13 mouse cellular contexts compared by ENCODE assay signal in genomic region chr6:149173831-149174625, GRCm38 (mm10). TPM values are rescaled to one million over a fixed set of nuclear protein-coding genes. Genes with fewer than 3 reads are reported as not detected.
DNase-seq lines count a peak whose midpoint lies in the region; ATAC-seq lines count a peak whose summit lies in the region.
"Had no signal": no experiment of that assay in that cellular context is flagged by ENCODE, and none has a peak within 500 bp of the region (broad histone marks: within the 10 kb centered on the region; RNA-seq: fewer than 3 reads in every experiment).

No protein-coding gene starts in this region.

- peak; percentile 22 to 23 for DNase-seq in cerebellum, postnatal 14 days
- DNase-seq in left cerebral cortex, postnatal 14 days (ENCODE audit: low spot score in 2 of 2): peak; percentile 14 to 18
- DNase-seq in left cerebral cortex, postnatal 25 days (ENCODE audit: low spot score in 2 of 2): no peak
- DNase-seq in brain, adult 2 months (ENCODE audit: low read depth, low spot score): peak; percentile 50
- DNase-seq in urinary bladder, postnatal 14 days (ENCODE audit: low spot score): no peak
- DNase-seq: liver, embryonic 13.5 days; thymus, adult 2 months had no signal

- H3K9me3 ChIP-seq in intestine, embryonic 15.5 days: no peaks in the 10 kb centered on the region
- peaks cover 8% of the 10 kb centered on the region for H3K9me3 ChIP-seq in forebrain, embryonic 12.5 days
- H3K9me3 ChIP-seq: liver, embryonic 13.5 days had no signal

- no peaks in the 10 kb centered on the region for H3K27me3 ChIP-seq in intestine, embryonic 15.5 days (replicated peaks)
- H3K27me3 ChIP-seq in forebrain, embryonic 12.5 days: no peaks in the 10 kb centered on the region
- H3K27me3 ChIP-seq: liver, embryonic 13.5 days had no signal

- intact Hi-C loops in left cerebral cortex, postnatal 14 days (cut with DNase I): no loop called here
- intact Hi-C loops in left cerebral cortex, postnatal 25 days (cut with DNase I): no loop called here

- ATAC-seq in cerebellum, adult (ENCODE audit: insufficient number of reproducible peaks, low FRiP score, low TSS enrichment): no peak
- ATAC-seq in intestine, embryonic 15.5 days: peak; percentile 63; the same call in 1 of the 2 replicates
- ATAC-seq in forebrain, embryonic 12.5 days (ENCODE audit: low FRiP score): no peak; the same call in 1 of the 2 replicates

- peak overlapping the region; percentile 13 for H3K27ac ChIP-seq in intestine, embryonic 15.5 days
- no peak overlapping the region for H3K27ac ChIP-seq in forebrain, embryonic 12.5 days
- H3K27ac ChIP-seq: forebrain, embryonic 10.5 days; liver, embryonic 13.5 days had no signal

- H3K4me1 ChIP-seq in intestine, embryonic 15.5 days (replicated peaks): 0 out of 2 replicates have a peak, but pooled peaks cover 2% of the 10 kb centered on the region
- no peaks in the 10 kb centered on the region for H3K4me1 ChIP-seq in forebrain, embryonic 12.5 days
- H3K4me1 ChIP-seq: forebrain, embryonic 10.5 days had no signal

- 41% methylated on average over 4 of the region's 4 CpGs for WGBS in intestine, embryonic 15.5 days
- WGBS in forebrain, embryonic 12.5 days: 83% methylated on average over 4 of the region's 4 CpGs

- no peak overlapping the region for H3K9ac ChIP-seq in intestine, embryonic 15.5 days
- no peak overlapping the region for H3K9ac ChIP-seq in forebrain, embryonic 12.5 days
- H3K9ac ChIP-seq: liver, embryonic 13.5 days had no signal

- H3K4me2 ChIP-seq in intestine, embryonic 15.5 days (replicated peaks): no peak overlapping the region
- no peak overlapping the region for H3K4me2 ChIP-seq in forebrain, embryonic 12.5 days
- H3K4me2 ChIP-seq: liver, embryonic 13.5 days had no signal

- H3K4me3 ChIP-seq in intestine, embryonic 15.5 days (replicated peaks): no peak overlapping the region
- no peak overlapping the region for H3K4me3 ChIP-seq in forebrain, embryonic 12.5 days (replicated peaks)
- H3K4me3 ChIP-seq: forebrain, embryonic 10.5 days; liver, embryonic 13.5 days had no signal

- H3K36me3 ChIP-seq in intestine, embryonic 15.5 days: peaks cover 23% of the 10 kb centered on the region
- peaks cover 63% of the 10 kb centered on the region for H3K36me3 ChIP-seq in forebrain, embryonic 12.5 days (replicated peaks)

RNA-seq across cellular contexts. Expression of gene Amn1, which starts 14.5 kb away (rescaled TPM):
- total RNA-seq in left cerebral cortex, postnatal 14 days (2021): 10 to 100 TPM; 34.1 to 36.0 TPM
- 10 to 100 TPM; 33.8 to 35.1 TPM for total RNA-seq in left cerebral cortex, postnatal 25 days (2021)
- 23.3 and 25.5 TPM in 2 replicates for polyA plus RNA-seq in intestine, embryonic 15.5 days (2015; fragmentation: Nextera tagmentation; extraction: Ambion mirVana)
- polyA plus RNA-seq in forebrain, embryonic 12.5 days (2016; fragmentation: Nextera tagmentation; extraction: Ambion mirVana): 74.9 and 76.1 TPM in 2 replicates

RNA-seq across cellular contexts. Expression of gene Etfbkmt, which starts 34.4 kb away (rescaled TPM):
- total RNA-seq in left cerebral cortex, postnatal 14 days (2021): 1 to 10 TPM; 1.8 to 2.1 TPM
- total RNA-seq in left cerebral cortex, postnatal 25 days (2021): 1 to 10 TPM; 1.9 to 3.4 TPM
- 17.0 and 17.6 TPM in 2 replicates for polyA plus RNA-seq in intestine, embryonic 15.5 days (2015; fragmentation: Nextera tagmentation; extraction: Ambion mirVana)
- 8.4 and 9.7 TPM in 2 replicates for polyA plus RNA-seq in forebrain, embryonic 12.5 days (2016; fragmentation: Nextera tagmentation; extraction: Ambion mirVana)

RNA-seq across cellular contexts. Expression of gene Gm10203, which starts 44.1 kb away (rescaled TPM):
- total RNA-seq in left cerebral cortex, postnatal 14 days (2021): not detected
- not detected for total RNA-seq in left cerebral cortex, postnatal 25 days (2021)
- polyA plus RNA-seq in intestine, embryonic 15.5 days (2015; fragmentation: Nextera tagmentation; extraction: Ambion mirVana): not detected in 2 replicates
- not detected in 2 replicates for polyA plus RNA-seq in forebrain, embryonic 12.5 days (2016; fragmentation: Nextera tagmentation; extraction: Ambion mirVana)
- total RNA-seq: hematopoietic stem cell, adult 5-6 weeks; layer of hippocampus, postnatal 25 days had no signal
- polyA plus RNA-seq: forebrain, embryonic 10.5 days; liver, embryonic 13.5 days; thymus, adult 2 months had no signal

Comparison
In these comparisons a context has a peak if more than half of its experiments do, and no peak if none do; other contexts are left out.
1. DNase-seq: peak in cerebellum, postnatal 14 days (2 of 2), left cerebral cortex, postnatal 14 days (2 of 2) and brain, adult 2 months (single experiment); none in left cerebral cortex, postnatal 25 days (0 of 2) and urinary bladder, postnatal 14 days (single experiment).